Mouse (Mus musculus) brown adipose tissue, adult 24 weeks (tissue): ENCODE results near the gene Aplp1. TPM values are rescaled to one million over a fixed set of nuclear protein-coding genes. Genes with fewer than 3 reads are reported as not detected.

Source experiments
- H3K27ac ChIP-seq: fragments of 200-500 bp; replicated peaks from 2 replicates; pipeline ENCODE4 v1.5.1; 2012; ENCODE audit warnings: low read depth, mild to moderate bottlenecking, low read length
- H3K4me1 ChIP-seq: fragments of 200-500 bp; 2 replicates; pipeline ENCODE4 v1.6.1; 2012; ENCODE audit warnings: low read length, mixed read lengths; ENCODE audit not compliant: control insufficient read depth, insufficient read depth, insufficient read length
- H3K4me3 ChIP-seq: fragments of 200-500 bp; 2 replicates; pipeline ENCODE4 v1.5.1; 2012; ENCODE audit warnings: low read depth, mild to moderate bottlenecking, low read length, moderate library complexity; ENCODE audit not compliant: insufficient read depth
- polyA plus RNA-seq: library from polyadenylated mRNA; stranded (reverse); fragments of >200 nt; gene quantifications from 2 replicates; pipeline ENCODE4 v1.2.4, GENCODE M21; 2012; ENCODE audit not compliant: missing spikeins, insufficient read depth, insufficient read length

Gene Aplp1
- polyA plus RNA-seq, 1 experiment: 0.44 TPM

DNA sequence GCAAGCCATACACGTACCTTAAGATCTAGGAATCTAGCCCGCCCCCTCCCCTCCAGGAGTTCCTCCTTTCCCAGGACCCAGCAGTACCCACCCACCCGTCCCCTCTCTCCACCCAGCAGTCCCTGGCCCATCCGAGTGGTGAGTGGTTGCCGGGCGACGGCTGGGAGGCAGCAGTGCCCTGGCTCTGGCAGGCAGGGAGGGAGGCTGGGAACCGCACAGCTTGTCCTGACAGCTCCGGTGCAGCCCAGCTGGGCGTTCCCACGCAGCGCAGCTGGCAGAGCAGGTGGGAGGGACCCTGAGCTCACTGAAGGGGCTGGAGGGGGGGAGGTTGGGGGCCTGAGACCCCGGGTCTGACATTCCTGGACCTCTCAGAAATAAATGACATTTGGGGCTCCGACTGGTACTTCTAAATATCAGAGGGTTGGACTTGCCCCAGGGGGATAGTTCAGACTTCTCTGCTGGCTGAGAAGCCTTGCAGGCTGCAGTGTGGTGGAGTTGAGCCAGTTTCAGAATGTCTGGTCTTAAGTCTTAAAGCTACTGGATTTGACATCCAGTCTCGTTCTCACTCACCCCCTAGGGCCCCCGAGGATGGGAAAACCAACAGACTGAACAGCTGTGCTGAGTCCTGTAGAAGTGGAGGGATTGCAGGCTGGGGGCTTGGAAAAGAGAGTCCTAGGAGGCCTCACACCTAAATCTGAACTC, 12.4 kb upstream of the Aplp1 start, which contains the start of the genes Kirrel2 and Nphs1:
TSS of gene Kirrel2 (minus strand) at position 62 of the 702 bp plus-strand sequence.
TSS of gene Nphs1 (plus strand) at position 687 of the 702 bp plus-strand sequence.
- Histone ChIP-seq H3K4me3 (no peak within 1 kb of the TSS), H3K4me1 (no peaks in the 10 kb centered on the region; the same call in 1 of the 2 replicates), H3K27ac (no peak within 1 kb of the TSS)

DNA sequence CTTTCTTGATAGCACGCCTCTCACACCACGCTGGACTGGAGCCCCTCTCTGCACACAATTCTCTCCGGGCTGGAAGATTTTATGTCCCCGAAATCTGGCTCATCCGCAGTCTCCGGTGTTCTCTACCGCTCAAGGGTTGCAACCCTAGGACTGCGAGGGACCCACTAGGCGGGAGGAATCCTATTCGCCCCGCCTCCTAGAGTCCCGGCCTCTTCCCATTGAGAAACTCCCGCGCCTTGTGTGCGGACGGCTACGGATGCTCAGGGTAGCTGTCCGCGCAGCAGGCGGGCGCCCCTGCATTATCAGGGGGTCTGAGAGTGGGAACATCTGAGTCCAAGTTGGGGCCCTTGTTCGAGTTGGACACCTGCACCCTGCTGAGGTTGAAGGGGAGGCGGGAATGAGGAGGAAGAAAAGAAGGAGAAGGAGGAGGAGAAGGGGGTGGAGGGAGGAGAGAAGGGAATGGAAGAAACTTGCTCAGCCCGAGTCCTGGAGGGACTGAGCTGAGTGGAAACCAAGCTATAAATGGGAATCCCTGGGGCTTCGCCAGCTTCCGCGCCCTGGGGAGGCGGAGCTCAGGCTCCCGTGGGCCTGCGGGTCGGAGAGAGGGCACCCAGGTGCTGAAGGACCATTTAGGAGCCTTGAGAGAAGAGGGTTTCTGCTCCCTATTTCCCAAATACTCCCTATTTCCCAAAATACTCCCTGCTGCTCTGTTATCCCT, 11.7 kb upstream of the Aplp1 start:
- no peaks in the 10 kb centered on the region; the same call in 1 of the 2 replicates for H3K4me1 ChIP-seq
- no peak overlapping the region for H3K27ac ChIP-seq
- no peak overlapping the region for H3K4me3 ChIP-seq

DNA sequence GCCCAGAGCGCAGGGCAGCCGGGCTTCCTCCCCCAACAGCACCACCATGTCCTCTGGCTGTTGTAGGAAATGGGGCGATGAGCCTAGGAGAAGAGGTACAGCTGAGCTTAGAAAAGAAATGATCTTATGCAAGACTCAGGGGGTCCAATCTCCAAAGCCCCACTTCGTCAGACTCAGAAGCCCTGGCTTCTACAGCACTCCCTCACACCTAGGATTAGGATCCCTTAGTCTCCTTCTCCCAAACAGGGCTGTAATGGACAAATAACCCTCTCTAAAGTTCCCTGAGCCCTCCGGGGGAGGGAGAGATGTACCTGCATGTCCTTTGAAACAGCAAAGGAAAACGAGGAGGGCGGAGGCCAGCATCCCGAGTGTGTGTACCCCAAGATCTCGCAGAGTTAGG, 11.2 kb upstream of the Aplp1 start:
- no peak overlapping the region for H3K4me3 ChIP-seq
- no peak overlapping the region for H3K27ac ChIP-seq
- no peaks in the 10 kb centered on the region; the same call in 1 of the 2 replicates for H3K4me1 ChIP-seq

DNA sequence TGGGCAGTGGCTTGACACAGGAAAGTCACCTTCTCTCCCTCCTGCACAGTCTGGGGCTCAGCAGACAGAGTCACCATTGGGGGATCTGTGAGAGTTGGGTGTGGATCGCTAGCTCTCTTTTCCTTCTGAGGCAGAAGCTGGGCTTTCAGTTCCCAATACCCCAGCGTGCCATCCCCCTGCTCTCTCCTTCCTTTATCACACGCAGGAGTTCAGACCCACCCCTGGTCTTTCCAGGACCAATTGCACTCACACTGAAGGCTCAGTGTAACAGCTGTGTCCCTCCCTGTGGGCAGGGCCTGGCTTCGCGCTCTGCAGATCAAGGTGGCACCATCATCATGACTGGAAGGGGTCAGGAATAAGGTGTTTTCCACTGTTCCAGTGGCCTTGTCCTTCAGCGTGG, 8.9 kb upstream of the Aplp1 start:
- Histone ChIP-seq H3K4me1 (no peaks in the 10 kb centered on the region; the same call in 1 of the 2 replicates), H3K27ac (no peak overlapping the region), H3K4me3 (no peak overlapping the region)

DNA sequence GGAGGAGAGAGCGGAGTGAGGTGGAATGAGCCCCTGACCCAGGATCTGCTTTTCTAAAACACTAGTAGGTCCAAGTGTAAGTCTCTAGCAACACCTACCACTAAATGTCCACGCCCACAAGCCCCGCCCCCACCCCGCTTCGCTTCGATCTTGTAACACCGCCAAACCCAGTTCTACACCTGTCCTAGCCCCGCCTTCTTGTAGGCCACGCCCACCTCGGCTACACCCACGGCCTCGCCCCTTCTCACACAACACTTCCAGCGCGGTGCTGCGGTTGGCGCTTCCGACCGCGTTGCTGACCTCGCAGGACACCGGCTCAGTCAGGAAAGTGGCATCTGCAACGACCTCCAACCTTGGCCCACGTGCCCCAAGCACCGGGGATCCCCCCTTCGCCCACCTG, 8.4 kb upstream of the Aplp1 start:
- H3K4me3 ChIP-seq: no peak overlapping the region
- H3K4me1 ChIP-seq: no peaks in the 10 kb centered on the region; the same call in 1 of the 2 replicates
- H3K27ac ChIP-seq: no peak overlapping the region

DNA sequence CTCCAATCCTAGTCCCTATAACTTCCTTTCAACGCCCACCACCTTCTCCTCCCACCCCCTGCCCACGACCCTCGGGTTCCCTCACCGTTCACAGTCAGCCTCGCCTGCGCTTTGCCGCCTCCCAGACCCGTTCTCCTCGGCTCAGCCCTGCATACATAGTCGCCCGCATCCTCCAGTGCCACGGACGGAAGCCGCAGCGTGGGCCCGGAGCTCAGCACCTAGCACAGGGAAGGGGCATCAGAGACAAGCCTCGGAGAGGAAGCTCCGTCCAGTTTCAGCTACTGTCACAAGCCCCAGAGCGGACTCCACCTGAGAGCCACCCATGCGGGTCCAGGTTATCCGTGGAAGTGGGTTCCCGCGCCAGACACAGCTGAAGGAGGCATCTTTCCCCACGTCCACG, 8.0 kb upstream of the Aplp1 start:
- no peak overlapping the region for H3K4me3 ChIP-seq
- H3K4me1 ChIP-seq: no peaks in the 10 kb centered on the region; the same call in 1 of the 2 replicates

DNA sequence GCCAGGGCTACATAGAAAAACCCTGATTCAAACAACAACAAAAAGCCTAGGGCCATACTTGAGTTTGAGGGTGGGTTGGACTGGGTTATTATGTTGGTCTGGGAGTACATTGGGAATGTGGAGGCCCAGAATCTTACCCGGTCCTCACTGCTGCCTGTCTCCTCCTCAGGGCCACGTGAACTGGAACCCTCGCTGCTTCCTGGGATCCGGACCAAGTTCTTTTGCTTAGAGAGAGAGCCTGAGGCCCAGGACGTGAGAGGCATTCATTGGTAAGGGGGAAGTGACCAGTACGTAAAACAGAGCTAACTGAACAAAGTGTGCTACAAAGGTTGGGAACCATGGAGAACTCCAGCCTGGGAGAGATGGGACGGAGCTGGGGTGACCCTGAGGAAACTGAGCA, 4.9 kb upstream of the Aplp1 start:
- H3K27ac ChIP-seq: no peak overlapping the region
- no peak overlapping the region for H3K4me3 ChIP-seq
- no peaks in the 10 kb centered on the region for H3K4me1 ChIP-seq

More for the DNA sequence above, 8.0 kb upstream of the Aplp1 start:
- no peak overlapping the region for H3K27ac ChIP-seq

DNA sequence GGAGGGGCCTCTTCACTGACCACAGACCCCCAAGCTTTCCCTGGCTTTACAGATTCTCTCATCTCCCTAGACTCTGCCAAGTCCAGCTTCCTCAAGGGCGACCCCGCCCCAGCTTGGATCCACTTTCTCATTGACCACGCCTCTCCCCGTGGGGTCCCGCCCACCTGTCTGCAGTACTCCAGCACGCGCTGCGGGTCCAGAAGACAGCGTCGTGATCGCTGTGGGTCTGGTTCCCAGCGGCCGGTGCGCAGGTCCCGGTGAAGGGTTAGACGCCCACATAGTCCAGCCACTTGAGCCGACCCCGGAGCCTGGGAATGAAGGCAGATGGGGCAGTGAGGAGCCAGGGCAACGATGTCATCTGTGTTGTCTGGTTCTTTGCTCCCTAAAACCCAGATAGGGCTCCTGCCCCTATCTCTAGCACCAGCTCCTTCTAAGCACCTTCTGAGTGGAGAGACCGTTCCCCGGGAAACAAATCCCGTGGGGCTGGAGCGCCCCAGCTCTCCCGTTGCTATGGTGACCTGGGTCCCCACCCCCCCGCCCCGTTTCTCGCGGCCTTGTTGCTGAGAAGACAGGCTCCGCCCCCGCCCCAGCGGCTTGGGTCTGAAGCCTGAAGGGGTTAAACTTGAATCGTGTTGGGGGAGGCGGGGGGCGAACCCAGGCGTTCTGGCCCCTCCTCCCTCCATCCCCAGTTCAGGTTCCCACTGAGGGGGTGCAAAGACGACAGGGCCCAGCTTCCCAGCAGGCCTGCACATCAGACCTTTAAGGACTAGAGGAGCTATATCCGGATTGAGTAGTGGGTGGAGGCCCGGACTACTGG, 973 bp downstream of the Aplp1 start:
- H3K4me3 ChIP-seq: peak overlapping the region; percentile 66
- H3K4me1 ChIP-seq: no peaks in the 10 kb centered on the region
- no peak overlapping the region for H3K27ac ChIP-seq

DNA sequence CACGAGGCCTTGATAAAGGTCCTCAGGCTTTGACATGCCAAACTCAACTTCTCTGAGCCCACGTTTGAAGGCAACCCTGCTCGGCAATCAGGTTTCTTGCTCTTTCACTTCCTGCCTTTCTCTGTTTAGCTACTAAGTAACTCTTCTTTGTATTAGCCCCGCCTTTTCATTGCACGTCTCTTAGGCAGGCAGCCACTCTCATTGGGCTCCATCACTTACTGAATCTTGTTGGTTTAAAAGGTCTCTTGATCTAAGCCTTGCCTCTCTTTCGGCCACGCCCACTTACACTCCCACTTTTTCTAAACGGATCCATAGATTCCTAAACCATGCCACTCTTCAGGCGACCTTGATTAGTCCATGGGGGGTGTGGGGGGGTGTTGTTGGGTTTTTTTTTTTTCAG, 1.6 kb downstream of the Aplp1 start:
- Histone ChIP-seq H3K4me1 (no peaks in the 10 kb centered on the region), H3K4me3 (no peak overlapping the region), H3K27ac (no peak overlapping the region)

DNA sequence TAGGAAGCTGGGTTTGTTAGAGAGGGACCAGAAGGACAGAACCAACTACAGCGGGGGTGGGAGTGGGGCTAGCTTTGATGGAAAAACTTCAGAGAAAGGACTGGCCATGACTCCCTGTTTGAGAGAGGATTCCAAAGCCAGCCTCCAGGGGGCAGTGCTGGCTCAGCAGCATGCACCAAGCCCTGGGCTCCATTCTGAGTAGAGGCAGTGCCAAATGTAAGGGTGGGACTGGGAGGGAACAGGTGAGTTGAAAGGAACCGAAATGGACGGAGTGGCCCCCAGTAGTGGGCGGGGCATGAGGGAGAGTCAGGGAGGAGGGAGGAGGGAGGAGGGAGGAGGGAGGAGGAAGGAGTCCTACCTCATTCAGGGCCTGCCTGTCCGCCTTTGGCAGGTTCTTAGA, 4.6 kb downstream of the Aplp1 start:
- no peaks in the 10 kb centered on the region for H3K4me1 ChIP-seq
- no peak overlapping the region for H3K4me3 ChIP-seq
- no peak overlapping the region for H3K27ac ChIP-seq

DNA sequence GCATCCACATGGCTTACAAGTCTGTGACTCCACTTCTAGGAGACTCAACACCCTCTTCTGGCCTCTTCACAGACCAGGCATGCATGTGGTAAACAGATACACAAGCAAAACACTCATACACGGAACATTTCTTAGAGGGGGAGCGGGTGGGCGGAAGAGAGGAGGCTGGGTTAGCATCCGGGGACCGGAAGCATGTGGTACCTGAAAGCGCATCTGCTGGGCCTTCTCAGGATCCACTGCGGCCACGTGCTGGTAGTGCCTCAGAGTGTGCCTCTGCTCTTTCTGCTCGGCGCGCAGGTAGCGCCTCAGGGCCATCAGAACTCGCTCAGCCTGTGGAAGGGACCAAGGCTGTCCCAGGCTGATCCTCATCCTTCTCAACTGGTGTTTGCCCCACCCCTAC, 5.6 kb downstream of the Aplp1 start:
- no peak overlapping the region for H3K4me3 ChIP-seq
- H3K27ac ChIP-seq: no peak overlapping the region
- H3K4me1 ChIP-seq: no peaks in the 10 kb centered on the region

DNA sequence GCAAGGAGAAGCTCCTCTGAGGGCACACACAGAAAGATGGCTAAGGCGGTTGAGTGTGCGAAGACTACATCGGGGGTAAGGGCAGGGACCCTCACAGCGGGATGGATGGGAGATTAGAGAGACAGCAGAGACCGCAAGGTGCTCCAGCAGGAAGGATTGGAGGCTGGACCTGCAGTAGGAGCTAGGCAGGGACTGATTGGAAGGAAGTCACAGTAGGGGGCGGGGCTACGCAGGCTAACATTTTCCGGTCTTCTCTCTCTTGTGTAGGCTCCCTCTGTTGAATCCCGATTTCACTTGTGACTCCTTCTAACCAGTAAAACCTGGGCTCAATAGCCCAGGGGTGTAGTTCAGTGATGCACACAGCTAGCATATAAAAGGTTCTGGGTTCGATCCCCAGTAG, 8.5 kb downstream of the Aplp1 start:
- Histone ChIP-seq H3K27ac (no peak overlapping the region), H3K4me1 (no peaks in the 10 kb centered on the region), H3K4me3 (no peak overlapping the region)

DNA sequence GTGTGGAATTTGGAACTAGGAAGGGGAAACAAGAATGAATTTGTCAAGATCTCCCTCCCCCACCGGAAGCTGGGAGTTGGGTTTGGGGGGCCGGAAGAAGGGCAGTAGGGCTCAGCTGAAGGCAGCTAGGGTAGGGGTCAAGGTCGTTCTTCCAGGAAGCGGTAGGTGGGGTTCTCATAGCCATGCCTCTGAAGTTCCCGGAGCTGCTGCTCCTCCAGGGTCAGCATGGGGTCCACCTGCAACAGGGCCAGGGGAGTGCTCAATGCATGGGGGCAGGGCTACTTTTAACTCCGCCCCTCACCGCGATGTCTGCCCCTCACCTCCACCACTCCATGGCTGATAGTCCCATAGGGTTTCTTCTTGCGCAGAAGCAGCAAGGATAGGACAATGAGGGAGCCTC, 10.2 kb downstream of the Aplp1 start:
- Histone ChIP-seq H3K4me1 (no peaks in the 10 kb centered on the region), H3K27ac (no peak overlapping the region), H3K4me3 (no peak overlapping the region)

DNA sequence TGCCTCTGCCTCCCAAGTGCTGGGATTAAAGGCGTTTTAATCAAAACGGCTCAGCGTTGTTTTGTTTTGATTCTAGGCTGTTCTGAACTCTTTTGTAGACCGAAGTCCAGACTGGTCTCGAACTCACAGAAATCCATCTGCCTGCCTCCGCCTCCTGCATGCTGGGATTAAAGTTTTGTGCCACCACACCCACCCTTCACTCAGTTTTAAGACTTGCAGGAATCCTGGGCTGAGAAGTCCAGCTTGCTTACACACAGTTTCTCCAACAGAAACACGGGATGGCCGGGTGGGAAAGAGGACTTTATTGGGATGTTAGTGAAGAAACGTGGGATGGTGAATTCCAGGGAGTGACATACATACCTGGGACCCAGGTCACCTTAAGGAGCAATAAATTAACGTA, 10.6 kb downstream of the Aplp1 start:
- no peaks in the 10 kb centered on the region for H3K4me1 ChIP-seq
- H3K27ac ChIP-seq: no peak overlapping the region
- no peak overlapping the region for H3K4me3 ChIP-seq

DNA sequence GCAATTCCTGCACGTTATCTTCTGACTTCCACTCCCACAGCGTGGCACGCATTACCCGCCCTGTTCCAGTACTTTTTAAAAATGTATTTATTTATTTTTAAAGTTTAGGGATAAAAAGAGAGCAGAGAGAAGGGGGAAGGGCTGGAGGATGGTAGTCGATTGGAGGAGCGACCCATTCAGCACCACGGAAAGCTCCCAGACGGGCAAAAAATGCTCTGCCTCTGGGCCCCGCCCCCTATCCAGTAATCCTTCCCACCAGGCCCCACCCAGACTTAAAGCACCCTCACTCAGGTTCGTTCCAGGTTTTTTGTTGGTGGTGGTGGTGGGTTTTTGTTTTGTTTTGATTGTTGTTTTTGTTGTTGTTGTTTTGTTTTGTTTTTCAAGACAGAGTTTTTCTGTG, 11.1 kb downstream of the Aplp1 start:
- no peak overlapping the region for H3K27ac ChIP-seq
- H3K4me3 ChIP-seq: no peak overlapping the region
- no peaks in the 10 kb centered on the region for H3K4me1 ChIP-seq
